Mouse (Mus musculus): ENCODE data around the gene Bbox1.

DNA sequence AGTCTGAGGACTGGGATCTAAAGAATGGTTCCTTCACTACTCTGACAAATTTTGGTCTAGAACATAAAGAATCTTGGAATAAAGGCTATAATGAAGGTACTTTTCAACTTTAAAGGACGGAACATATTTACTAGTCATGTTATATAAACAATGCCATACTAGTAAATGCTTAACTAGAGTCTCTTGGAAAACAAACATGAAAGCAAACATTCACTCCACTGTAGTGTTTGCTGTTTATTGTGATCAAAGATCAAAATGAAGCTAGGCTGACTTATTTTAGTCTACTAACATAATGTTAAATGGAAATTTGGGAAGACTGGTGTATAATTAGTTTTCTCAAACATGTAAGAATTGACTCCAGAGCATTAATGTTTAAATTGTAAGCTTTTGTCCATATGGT lies 4.9 kb upstream of the Bbox1 start:
- no peak for TF ChIP-seq CTCF (IDR thresholded peaks at IDR 0.05; ENCODE audit: borderline replicate concordance, insufficient read depth, low read length)
- no peak for TF ChIP-seq POLR2A (IDR thresholded peaks at IDR 0.05; ENCODE audit: low read depth, low read length)
